Mouse (Mus musculus): ENCODE measurements at regions not wholly inside any gene's neighbourhood (a gene's known extent, or its start where the extent isn't known, plus 50 kb on each side); places are given as distances from the start of the nearest gene placed in this dataset.

DNA sequence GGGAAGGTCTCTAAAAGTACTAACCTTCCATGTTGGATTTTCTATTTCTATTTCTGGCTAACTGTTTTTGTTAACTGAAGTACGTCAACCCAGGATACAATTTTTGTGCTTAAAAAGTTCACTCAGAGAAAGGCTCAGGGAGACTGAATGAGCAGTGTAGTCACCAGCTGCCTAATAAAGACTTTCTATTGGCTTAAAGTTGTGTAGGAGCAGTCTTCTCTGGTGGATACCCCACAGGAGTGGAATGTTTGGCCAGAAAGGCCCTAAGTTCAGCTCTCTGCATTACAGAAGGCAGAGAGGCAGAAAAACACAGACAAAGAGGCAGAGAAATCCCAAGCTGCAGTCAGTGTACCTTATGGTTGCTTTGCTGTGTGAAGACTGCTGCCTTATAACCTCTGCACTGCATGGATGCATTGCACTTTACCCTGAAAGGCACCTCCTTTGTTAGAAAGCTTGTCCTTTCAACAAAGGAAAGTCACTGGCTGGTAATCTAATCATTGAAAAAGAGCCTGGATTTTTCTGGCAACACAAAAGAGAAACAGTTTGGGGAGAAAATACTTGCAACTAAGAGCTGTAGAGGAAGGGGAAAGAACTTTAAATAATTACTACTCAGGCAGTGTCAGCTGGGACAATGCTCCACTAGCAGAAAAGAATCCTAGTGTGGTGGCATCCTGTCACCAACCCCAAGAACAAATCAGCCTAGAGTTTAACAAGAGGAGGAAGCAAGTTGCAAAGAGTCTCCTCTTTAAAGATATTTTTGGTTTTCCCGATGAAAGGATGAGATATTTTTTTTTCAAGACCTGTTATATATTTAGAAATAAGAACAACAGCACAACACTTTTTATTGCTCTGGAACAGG, 63.0 kb upstream of the Adamts5 start:
- ATAC-seq (replicated peaks in 1 of 2; ENCODE audit: insufficient read depth in 1 of 2, low FRiP score in 2 of 2, low TSS enrichment in 1 of 2, low read depth in 1 of 2, poor library complexity in 2 of 2, severe bottlenecking in 2 of 2), result no peak

DNA sequence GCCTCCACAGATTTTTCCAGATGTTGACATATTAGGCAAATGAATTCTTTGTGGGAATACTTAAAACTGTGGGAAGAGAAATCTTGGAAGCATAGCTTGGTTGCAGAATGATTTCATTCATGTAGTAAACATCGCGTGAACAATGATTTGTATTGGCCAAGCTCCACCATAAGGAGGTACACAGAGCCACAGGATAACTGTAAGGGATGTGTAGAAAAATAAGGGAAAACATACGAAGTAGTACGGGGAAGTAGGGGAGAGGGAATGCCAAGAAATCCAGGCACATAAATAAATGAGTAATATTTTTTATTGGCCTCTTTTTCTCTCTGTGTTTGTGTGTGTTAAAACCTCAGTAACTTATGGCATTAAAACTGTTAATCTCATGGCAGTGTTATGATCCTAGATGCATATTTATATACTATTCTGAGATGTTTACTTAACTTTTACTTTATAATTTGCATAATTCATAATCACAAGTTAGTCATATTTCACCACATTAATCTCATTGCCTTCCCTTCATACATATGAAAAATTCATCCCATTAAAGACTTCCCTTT, 54.5 kb upstream of the Adamts5 start:
- no peak for ATAC-seq (replicated peaks in 1 of 2; ENCODE audit: insufficient read depth in 1 of 2, low FRiP score in 2 of 2, low TSS enrichment in 1 of 2, low read depth in 1 of 2, poor library complexity in 2 of 2, severe bottlenecking in 2 of 2)

- no peak for ATAC-seq (replicated peaks in 1 of 2; ENCODE audit: insufficient read depth in 1 of 2, low FRiP score in 2 of 2, low TSS enrichment in 1 of 2, low read depth in 1 of 2, poor library complexity in 2 of 2, severe bottlenecking in 2 of 2)
Measured at GRCm38 (mm10) chr16:85951628-85952027, 50.0 kb upstream of the Adamts5 start.

Measured in hematopoietic stem cell, adult 5-6 weeks (primary cell).